Mouse (Mus musculus): ENCODE measurements around the gene Snd1.

Snd1 gene

GRCm38 (mm10) chr6:28621431-28621830, 146.5 kb downstream of the Snd1 start:
- in situ Hi-C loops (cut with MboI; ENCODE audit: unreplicated experiment in 2 of 2) = no loop called here

- in situ Hi-C loops (cut with MboI; ENCODE audit: unreplicated experiment in 2 of 2) = no loop called here
Observed at GRCm38 (mm10) chr6:28621961-28622360, 147.0 kb downstream of the Snd1 start.

GRCm38 (mm10) chr6:28622522-28622921, 147.6 kb downstream of the Snd1 start:
- in situ Hi-C loops (cut with MboI; ENCODE audit: unreplicated experiment in 2 of 2) = no loop called here

GRCm38 (mm10) chr6:28622963-28623362, 148.0 kb downstream of the Snd1 start:
- in situ Hi-C loops (cut with MboI; ENCODE audit: unreplicated experiment in 2 of 2) = no loop called here

- in situ Hi-C loops (cut with MboI; ENCODE audit: unreplicated experiment in 2 of 2) = no loop called here
Observed at GRCm38 (mm10) chr6:28628408-28628807, 153.5 kb downstream of the Snd1 start.

- in situ Hi-C loops (cut with MboI; ENCODE audit: unreplicated experiment in 2 of 2) = no loop called here
Observed at GRCm38 (mm10) chr6:28629866-28630265, 154.9 kb downstream of the Snd1 start.

GRCm38 (mm10) chr6:28630926-28631325, 156.0 kb downstream of the Snd1 start:
- in situ Hi-C loops (cut with MboI; ENCODE audit: unreplicated experiment in 2 of 2) = no loop called here

- in situ Hi-C loops (cut with MboI; ENCODE audit: unreplicated experiment in 2 of 2) = no loop called here
Observed at GRCm38 (mm10) chr6:28633120-28633519, 158.2 kb downstream of the Snd1 start.

- in situ Hi-C loops (cut with MboI; ENCODE audit: unreplicated experiment in 2 of 2) = no loop called here
Observed at GRCm38 (mm10) chr6:28633656-28634055, 158.7 kb downstream of the Snd1 start.

- in situ Hi-C loops (cut with MboI; ENCODE audit: unreplicated experiment in 2 of 2) = no loop called here
Observed at GRCm38 (mm10) chr6:28635092-28635491, 160.2 kb downstream of the Snd1 start.

GRCm38 (mm10) chr6:28635531-28636348, 160.8 kb downstream of the Snd1 start:
- in situ Hi-C loops (cut with MboI; ENCODE audit: unreplicated experiment in 2 of 2) = no loop called here

- in situ Hi-C loops (cut with MboI; ENCODE audit: unreplicated experiment in 2 of 2) = no loop called here
Observed at GRCm38 (mm10) chr6:28640088-28640487, 165.1 kb downstream of the Snd1 start.

- in situ Hi-C loops (cut with MboI; ENCODE audit: unreplicated experiment in 2 of 2) = no loop called here
Observed at GRCm38 (mm10) chr6:28642909-28643308, 168.0 kb downstream of the Snd1 start.

GRCm38 (mm10) chr6:28645231-28645630, 170.3 kb downstream of the Snd1 start:
- in situ Hi-C loops (cut with MboI; ENCODE audit: unreplicated experiment in 2 of 2) = no loop called here

- in situ Hi-C loops (cut with MboI; ENCODE audit: unreplicated experiment in 2 of 2) = no loop called here
Observed at GRCm38 (mm10) chr6:28656511-28656910, 181.6 kb downstream of the Snd1 start.

GRCm38 (mm10) chr6:28663004-28663403, 188.1 kb downstream of the Snd1 start:
- in situ Hi-C loops (cut with MboI; ENCODE audit: unreplicated experiment in 2 of 2) = no loop called here

GRCm38 (mm10) chr6:28663670-28664069, 188.7 kb downstream of the Snd1 start:
- in situ Hi-C loops (cut with MboI; ENCODE audit: unreplicated experiment in 2 of 2) = no loop called here

GRCm38 (mm10) chr6:28664716-28665115, 189.8 kb downstream of the Snd1 start:
- in situ Hi-C loops (cut with MboI; ENCODE audit: unreplicated experiment in 2 of 2) = no loop called here

- in situ Hi-C loops (cut with MboI; ENCODE audit: unreplicated experiment in 2 of 2) = no loop called here
Observed at GRCm38 (mm10) chr6:28667586-28667985, 192.6 kb downstream of the Snd1 start.

GRCm38 (mm10) chr6:28669251-28669650, 194.3 kb downstream of the Snd1 start:
- in situ Hi-C loops (cut with MboI; ENCODE audit: unreplicated experiment in 2 of 2) = no loop called here

- in situ Hi-C loops (cut with MboI; ENCODE audit: unreplicated experiment in 2 of 2) = no loop called here
Observed at GRCm38 (mm10) chr6:28672388-28672787, 197.4 kb downstream of the Snd1 start.

GRCm38 (mm10) chr6:28674686-28675085, 199.7 kb downstream of the Snd1 start:
- in situ Hi-C loops (cut with MboI; ENCODE audit: unreplicated experiment in 2 of 2) = no loop called here

- in situ Hi-C loops (cut with MboI; ENCODE audit: unreplicated experiment in 2 of 2) = no loop called here
Observed at GRCm38 (mm10) chr6:28678896-28679295, 204.0 kb downstream of the Snd1 start.

Data from v-Abl transformed pro-B cells (cell line).